In genomic region chr17:29358928-29359327, GRCm38 (mm10) we compare ENCODE assay signal across 15 mouse cellular contexts.
"Had no signal": no experiment of that assay in that cellular context is flagged by ENCODE, and none has a peak within 500 bp of the region (broad histone marks: within the 10 kb centered on the region; RNA-seq: fewer than 3 reads in every experiment).

No protein-coding gene starts in this region.

- ATAC-seq: liver, embryonic 12.5 days had no signal

- H3K27ac ChIP-seq: kidney, embryonic 15.5 days; limb, embryonic 15.5 days; liver, embryonic 12.5 days; neural tube, embryonic 13.5 days had no signal

- H3K9ac ChIP-seq: kidney, embryonic 15.5 days; limb, embryonic 15.5 days; liver, embryonic 12.5 days; lung, embryonic 14.5 days; neural tube, embryonic 13.5 days had no signal

- H3K27me3 ChIP-seq: kidney, embryonic 15.5 days; limb, embryonic 15.5 days; neural tube, embryonic 13.5 days had no signal

- DNase-seq: kidney, adult 2 months; kidney, postnatal 14 days; layer of hippocampus, postnatal 36 days; lung, embryonic 14.5 days; lung, postnatal 10 days; lung, postnatal 4 days; retina, postnatal 1 day; right cerebral cortex, postnatal 25 days; thymus, adult 18-20 months; thymus, postnatal 14 days had no signal

- H3K4me2 ChIP-seq: kidney, embryonic 15.5 days; limb, embryonic 15.5 days; liver, embryonic 12.5 days; lung, embryonic 14.5 days; midbrain, embryonic 11.5 days; neural tube, embryonic 13.5 days had no signal

- H3K36me3 ChIP-seq: kidney, embryonic 15.5 days; limb, embryonic 15.5 days; liver, embryonic 12.5 days; neural tube, embryonic 13.5 days had no signal

- H3K9me3 ChIP-seq: kidney, embryonic 15.5 days; limb, embryonic 15.5 days; liver, embryonic 12.5 days; neural tube, embryonic 13.5 days had no signal

- H3K4me3 ChIP-seq: kidney, embryonic 15.5 days; limb, embryonic 15.5 days; liver, embryonic 12.5 days; neural tube, embryonic 13.5 days had no signal
